Mouse (Mus musculus) embryonic fibroblast, embryonic 13.5 days (primary cell): ENCODE measurements at regions not wholly inside any gene's neighbourhood (a gene's known extent, or its start where the extent isn't known, plus 50 kb on each side); places are given as distances from the start of the nearest gene placed in this dataset.
A peak's percentile ranks its signal among the peaks of the same experiment; 100 is the strongest.

Experiments used
- H3K27ac ChIP-seq: 2 replicates; pipeline ENCODE4 v1.5.1; 2012; ENCODE audit warnings: low read length, control low read depth, inconsistent platforms; ENCODE audit not compliant: insufficient read depth
- H3K4me1 ChIP-seq: 2 replicates; pipeline ENCODE4 v1.6.1; 2011; ENCODE audit warnings: low read length; ENCODE audit not compliant: control insufficient read depth, insufficient read depth
- H3K4me3 ChIP-seq: 2 replicates; pipeline ENCODE4 v1.5.1; 2011; ENCODE audit warnings: mild to moderate bottlenecking, control low read depth, low read length; ENCODE audit not compliant: insufficient read depth
- CTCF ChIP-seq: IDR thresholded peaks from 2 replicates; pipeline ENCODE4 v1.5.1; 2011; ENCODE audit warnings: mild to moderate bottlenecking, control low read depth, low read length, moderate library complexity, borderline replicate concordance; ENCODE audit not compliant: insufficient read depth
- POLR2A ChIP-seq: IDR thresholded peaks from 2 replicates; pipeline ENCODE4 v1.6.1; 2011; ENCODE audit warnings: low read depth, mild to moderate bottlenecking, control low read depth, low read length, moderate library complexity

DNA sequence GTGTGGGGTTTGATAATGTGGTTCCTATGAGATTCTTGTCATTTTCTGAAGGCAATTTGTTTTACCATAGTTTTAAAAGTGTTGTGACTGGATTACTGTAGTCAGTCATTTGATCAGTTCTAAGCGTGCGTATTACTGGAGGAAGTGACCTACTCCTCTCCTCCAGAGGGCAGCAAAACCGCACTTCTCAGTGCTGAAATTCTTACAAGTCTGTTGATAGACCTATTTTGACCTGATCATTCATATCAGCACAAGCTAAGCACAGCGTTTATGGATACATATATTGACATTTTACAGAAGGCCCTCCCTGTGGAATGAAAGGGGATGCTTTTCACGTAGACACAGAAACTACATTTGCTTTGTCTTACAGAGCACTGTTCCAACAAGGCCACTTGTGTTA is 60.5 kb upstream of the D16Ertd472e start:
- Histone ChIP-seq H3K27ac (no peak overlapping the region), H3K4me3 (no peak overlapping the region), H3K4me1 (no peaks in the 10 kb centered on the region; the same call in 1 of the 2 replicates)
- peak; percentile 32; the same call in 1 of the 2 replicates for TF ChIP-seq CTCF
- TF ChIP-seq POLR2A, result no peak

DNA sequence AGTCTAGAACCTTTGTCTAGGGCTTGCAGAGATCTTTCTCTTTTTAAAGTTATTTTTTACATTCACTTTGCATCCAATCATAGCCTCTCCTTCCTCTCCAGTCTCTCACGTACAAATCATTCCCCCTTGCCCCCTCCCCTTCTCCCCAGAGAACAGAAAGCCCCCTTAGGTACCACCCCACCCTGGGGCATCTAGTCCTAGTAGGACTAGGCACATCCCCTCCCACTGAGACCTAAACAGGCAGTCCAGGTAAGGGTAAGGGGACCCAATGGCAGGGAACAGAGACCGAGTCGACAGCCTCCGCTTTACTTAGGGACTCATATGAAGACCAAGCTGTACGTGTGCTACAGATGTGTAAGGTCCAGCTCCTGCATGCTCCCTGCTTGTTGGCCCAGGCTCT is 59.3 kb upstream of the D16Ertd472e start:
- TF ChIP-seq CTCF, result no peak
- no peak for TF ChIP-seq POLR2A
- H3K4me3 ChIP-seq, result no peak overlapping the region
- H3K4me1 ChIP-seq, result no peaks in the 10 kb centered on the region; the same call in 1 of the 2 replicates
- no peak overlapping the region for H3K27ac ChIP-seq

DNA sequence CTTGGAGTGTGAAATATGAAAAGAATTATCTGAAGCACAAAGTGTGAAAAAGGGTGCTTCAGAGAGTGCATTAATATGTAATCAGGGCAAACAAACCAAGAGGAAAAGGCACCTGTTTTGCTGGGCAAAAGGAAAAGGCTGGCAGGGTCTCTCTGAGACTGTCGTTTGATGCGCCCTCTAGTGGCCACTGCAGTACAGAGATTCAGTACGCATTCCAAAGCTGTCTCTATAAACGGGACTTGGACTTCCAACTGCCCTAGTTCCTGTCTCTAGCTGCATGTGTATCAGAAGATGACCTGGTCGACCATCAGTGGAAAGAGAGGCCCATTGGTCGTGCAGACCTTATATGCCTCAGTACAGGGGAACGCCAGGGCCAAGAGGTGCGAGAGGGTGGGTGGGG is 58.7 kb upstream of the D16Ertd472e start:
- TF ChIP-seq POLR2A, result no peak
- peak; percentile 40; the same call in 1 of the 2 replicates for TF ChIP-seq CTCF
- Histone ChIP-seq H3K4me3 (no peak overlapping the region), H3K27ac (no peak overlapping the region), H3K4me1 (no peaks in the 10 kb centered on the region; the same call in 1 of the 2 replicates)

DNA sequence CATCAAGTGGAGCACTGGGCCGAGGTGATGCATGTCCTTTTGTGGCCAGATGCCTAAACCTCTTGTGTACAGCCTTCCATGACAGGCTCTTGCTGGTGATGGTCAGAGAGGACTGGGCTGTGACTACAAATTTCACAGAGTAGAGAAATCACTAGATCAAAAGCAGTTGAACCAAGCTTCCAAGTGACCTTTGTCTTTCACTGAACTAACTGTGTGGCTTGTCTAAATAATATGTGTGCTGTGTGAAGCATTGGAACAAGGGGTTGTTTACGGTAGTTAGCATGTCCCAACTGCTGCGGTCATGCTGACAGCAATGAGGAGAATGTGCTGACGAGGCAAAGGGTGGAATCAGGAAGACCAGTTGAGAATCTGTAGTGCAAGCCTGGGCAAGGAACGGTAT is 55.3 kb upstream of the D16Ertd472e start:
- H3K4me3 ChIP-seq, result no peak overlapping the region
- no peaks in the 10 kb centered on the region; the same call in 1 of the 2 replicates for H3K4me1 ChIP-seq
- no peak overlapping the region for H3K27ac ChIP-seq
- no peak for TF ChIP-seq POLR2A
- no peak for TF ChIP-seq CTCF

DNA sequence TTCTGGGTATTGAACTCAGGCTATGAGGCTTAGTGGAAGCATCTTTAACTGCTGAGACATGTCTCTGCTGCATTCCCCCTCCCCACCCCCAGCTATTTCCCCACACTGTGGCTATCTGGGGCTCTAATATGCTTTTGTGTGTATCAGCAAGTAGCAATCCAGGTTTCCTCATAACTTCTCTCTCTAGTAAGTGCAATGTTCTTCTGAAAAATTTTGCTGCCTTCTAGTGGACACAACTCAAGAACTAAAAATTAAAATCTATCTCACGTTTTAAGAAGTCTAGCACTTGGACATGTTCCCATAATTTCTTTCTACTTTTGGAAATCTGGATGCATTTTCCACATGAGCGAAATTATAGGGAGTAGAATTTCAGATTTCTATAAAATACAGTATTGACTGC is 50.3 kb upstream of the D16Ertd472e start:
- H3K4me1 ChIP-seq, result no peaks in the 10 kb centered on the region
- H3K27ac ChIP-seq, result no peak overlapping the region
- H3K4me3 ChIP-seq, result no peak overlapping the region
- no peak for TF ChIP-seq POLR2A
- TF ChIP-seq CTCF, result no peak
